Mouse (Mus musculus) embryonic fibroblast, embryonic 13.5 days (primary cell): ENCODE measurements around the gene Etfbkmt. TPM values are rescaled to one million over a fixed set of nuclear protein-coding genes. Genes with fewer than 3 reads are reported as not detected.

Experiments used
- H3K27ac ChIP-seq: 2 replicates; pipeline ENCODE4 v1.5.1; 2012; ENCODE audit warnings: low read length, control low read depth, inconsistent platforms; ENCODE audit not compliant: insufficient read depth
- H3K4me1 ChIP-seq: 2 replicates; pipeline ENCODE4 v1.6.1; 2011; ENCODE audit warnings: low read length; ENCODE audit not compliant: control insufficient read depth, insufficient read depth
- H3K4me3 ChIP-seq: 2 replicates; pipeline ENCODE4 v1.5.1; 2011; ENCODE audit warnings: mild to moderate bottlenecking, control low read depth, low read length; ENCODE audit not compliant: insufficient read depth
- CTCF ChIP-seq: IDR thresholded peaks from 2 replicates; pipeline ENCODE4 v1.5.1; 2011; ENCODE audit warnings: mild to moderate bottlenecking, control low read depth, low read length, moderate library complexity, borderline replicate concordance; ENCODE audit not compliant: insufficient read depth
- POLR2A ChIP-seq: IDR thresholded peaks from 2 replicates; pipeline ENCODE4 v1.6.1; 2011; ENCODE audit warnings: low read depth, mild to moderate bottlenecking, control low read depth, low read length, moderate library complexity
- polyA plus RNA-seq: library from polyadenylated mRNA; stranded (reverse); fragments of >200 nt; gene quantifications from 2 replicates; pipeline ENCODE4 v1.2.4, GENCODE M21; 2011; ENCODE audit warnings: low read depth; ENCODE audit not compliant: missing spikeins, insufficient read length

The Etfbkmt gene
- polyA plus RNA-seq, 1 experiment = 6.0 TPM

GRCm38 (mm10) chr6:149131111-149131510 lies 8.5 kb upstream of the Etfbkmt start:
- TF ChIP-seq CTCF (no peak), POLR2A (no peak)
- Histone ChIP-seq H3K4me3 (no peak overlapping the region), H3K27ac (no peak overlapping the region), H3K4me1 (peaks cover 3% of the 10 kb centered on the region; the same call in 1 of the 2 replicates)

GRCm38 (mm10) chr6:149132311-149133077 lies 7.2 kb upstream of the Etfbkmt start:
- Histone ChIP-seq H3K4me1 (peaks cover 3% of the 10 kb centered on the region; the same call in 1 of the 2 replicates), H3K27ac (no peak overlapping the region), H3K4me3 (no peak overlapping the region)
- TF ChIP-seq CTCF (no peak), POLR2A (no peak)

- H3K27ac ChIP-seq = no peak overlapping the region
- peaks cover 3% of the 10 kb centered on the region; the same call in 1 of the 2 replicates for H3K4me1 ChIP-seq
- H3K4me3 ChIP-seq = no peak overlapping the region
- TF ChIP-seq CTCF (no peak), POLR2A (no peak)
Observed at GRCm38 (mm10) chr6:149134391-149135150, 5.1 kb upstream of the Etfbkmt start.

DNA sequence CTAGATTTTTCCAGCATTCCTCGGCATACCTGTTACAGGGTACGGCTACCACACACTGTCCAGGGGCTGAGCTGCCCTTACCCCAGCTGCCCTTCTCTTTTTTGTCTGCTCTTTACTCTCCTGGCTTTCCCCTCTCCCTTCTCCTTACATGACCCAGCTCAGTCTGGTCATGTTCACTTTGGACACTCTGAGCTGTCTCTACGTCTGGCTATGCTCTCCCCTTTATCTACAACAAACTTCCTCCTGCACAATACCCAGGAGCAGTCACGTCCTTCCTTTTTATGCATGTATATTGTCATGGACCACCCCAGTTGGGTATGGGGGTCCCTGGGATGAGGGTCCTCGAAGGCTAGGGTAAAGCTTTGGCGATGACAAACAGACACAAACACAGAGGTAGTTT lies 4.0 kb upstream of the Etfbkmt start:
- no peak overlapping the region for H3K4me3 ChIP-seq

DNA sequence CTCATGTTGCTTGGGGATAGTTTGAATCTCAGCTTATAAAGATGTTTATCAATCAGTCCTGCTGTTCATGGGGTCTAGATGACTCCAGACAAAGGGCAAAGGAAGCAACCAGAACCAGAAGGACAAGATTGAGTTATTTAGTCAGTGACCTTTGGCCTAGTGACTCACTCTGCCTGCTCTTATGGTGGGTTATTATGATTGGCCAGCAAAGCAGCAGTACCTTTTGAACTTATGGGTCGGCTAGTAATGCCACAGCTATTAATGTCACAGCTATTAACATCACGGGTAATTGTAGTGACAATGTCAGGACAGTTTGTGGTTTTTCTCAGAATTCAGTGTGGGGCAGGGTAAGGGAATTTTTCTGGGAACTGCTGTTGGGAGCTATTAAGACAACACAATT lies 1.7 kb upstream of the Etfbkmt start:
- Histone ChIP-seq H3K4me1 (peaks cover 3% of the 10 kb centered on the region; the same call in 1 of the 2 replicates), H3K4me3 (no peak overlapping the region), H3K27ac (no peak overlapping the region)
- no peak for TF ChIP-seq CTCF
- no peak for TF ChIP-seq POLR2A

More for the DNA sequence above, 4.0 kb upstream of the Etfbkmt start:
- H3K4me1 ChIP-seq = peaks cover 3% of the 10 kb centered on the region; the same call in 1 of the 2 replicates
- no peak overlapping the region for H3K27ac ChIP-seq
- TF ChIP-seq POLR2A = no peak
- no peak for TF ChIP-seq CTCF

GRCm38 (mm10) chr6:149139011-149139410 lies 638 bp upstream of the Etfbkmt start:
- no peak overlapping the region for H3K27ac ChIP-seq
- peaks cover 3% of the 10 kb centered on the region; the same call in 1 of the 2 replicates for H3K4me1 ChIP-seq
- TF ChIP-seq POLR2A = no peak
- no peak for TF ChIP-seq CTCF
- H3K4me3 ChIP-seq = no peak overlapping the region

DNA sequence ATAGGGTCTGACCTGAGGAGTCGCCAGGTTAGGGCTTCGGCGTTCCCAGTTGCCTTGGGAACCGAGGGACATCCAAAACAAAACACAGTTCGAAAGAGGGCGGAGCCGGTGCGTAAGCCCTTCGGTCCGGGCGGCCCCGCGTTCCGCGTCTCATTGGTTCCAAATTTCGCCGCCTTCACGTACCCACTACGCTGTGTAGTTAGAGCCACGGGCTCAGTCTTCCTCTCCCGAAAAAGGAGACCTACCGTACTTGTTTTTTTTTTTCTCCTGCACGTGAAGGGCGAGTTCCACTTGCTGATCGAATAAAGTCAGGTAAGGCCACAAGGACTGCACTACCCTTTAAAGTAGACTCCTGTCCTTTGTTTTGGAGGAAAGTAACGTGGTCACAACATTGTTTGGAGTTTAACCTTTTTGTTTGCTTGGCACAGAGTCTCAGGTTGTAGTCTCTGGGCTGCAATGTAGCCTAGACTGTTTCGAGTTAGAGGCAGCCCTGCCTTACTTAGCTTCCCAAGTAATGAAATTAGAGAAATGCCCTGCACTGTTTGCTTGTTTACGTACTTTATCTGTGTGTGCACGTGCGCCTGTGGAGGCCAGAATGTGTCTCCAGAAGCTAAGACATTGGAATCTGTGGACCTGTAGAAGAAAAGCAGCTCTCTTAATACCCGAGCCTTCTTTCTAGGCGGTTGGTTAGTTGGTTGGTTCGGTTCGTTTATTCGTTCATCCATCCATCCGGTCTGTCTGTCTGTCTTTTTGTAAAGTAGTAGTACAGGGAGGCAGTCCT lies 1.9 kb downstream of the Etfbkmt start:
- TF ChIP-seq CTCF = no peak
- peak; percentile 61 for TF ChIP-seq POLR2A
- H3K4me1 ChIP-seq = no peaks in the 10 kb centered on the region
- H3K4me3 ChIP-seq = peak overlapping the region; percentile 75
- H3K27ac ChIP-seq = no peak overlapping the region; the same call in 1 of the 2 replicates

DNA sequence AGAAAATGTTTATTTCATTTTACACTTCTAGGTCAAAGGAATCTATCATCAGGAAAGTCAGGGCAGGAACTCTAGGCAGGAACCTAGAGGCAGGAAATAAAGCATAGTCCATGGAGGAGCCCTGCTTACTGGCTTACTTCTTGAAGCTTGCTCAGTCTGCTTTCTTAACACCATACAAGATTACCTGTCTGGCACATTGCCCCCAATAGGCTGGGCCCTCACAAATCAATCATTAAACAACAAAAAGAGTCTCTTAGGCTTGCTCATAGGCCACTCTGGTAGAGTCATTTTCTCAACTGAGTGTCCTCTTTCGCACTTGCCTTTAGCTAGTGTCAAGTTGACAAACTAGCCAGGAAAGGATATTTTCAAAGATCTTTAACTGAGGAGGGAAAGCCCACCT lies 5.5 kb downstream of the Etfbkmt start:
- H3K27ac ChIP-seq = no peak overlapping the region
- no peak overlapping the region for H3K4me3 ChIP-seq
- TF ChIP-seq CTCF = no peak
- TF ChIP-seq POLR2A = no peak
- no peaks in the 10 kb centered on the region for H3K4me1 ChIP-seq

DNA sequence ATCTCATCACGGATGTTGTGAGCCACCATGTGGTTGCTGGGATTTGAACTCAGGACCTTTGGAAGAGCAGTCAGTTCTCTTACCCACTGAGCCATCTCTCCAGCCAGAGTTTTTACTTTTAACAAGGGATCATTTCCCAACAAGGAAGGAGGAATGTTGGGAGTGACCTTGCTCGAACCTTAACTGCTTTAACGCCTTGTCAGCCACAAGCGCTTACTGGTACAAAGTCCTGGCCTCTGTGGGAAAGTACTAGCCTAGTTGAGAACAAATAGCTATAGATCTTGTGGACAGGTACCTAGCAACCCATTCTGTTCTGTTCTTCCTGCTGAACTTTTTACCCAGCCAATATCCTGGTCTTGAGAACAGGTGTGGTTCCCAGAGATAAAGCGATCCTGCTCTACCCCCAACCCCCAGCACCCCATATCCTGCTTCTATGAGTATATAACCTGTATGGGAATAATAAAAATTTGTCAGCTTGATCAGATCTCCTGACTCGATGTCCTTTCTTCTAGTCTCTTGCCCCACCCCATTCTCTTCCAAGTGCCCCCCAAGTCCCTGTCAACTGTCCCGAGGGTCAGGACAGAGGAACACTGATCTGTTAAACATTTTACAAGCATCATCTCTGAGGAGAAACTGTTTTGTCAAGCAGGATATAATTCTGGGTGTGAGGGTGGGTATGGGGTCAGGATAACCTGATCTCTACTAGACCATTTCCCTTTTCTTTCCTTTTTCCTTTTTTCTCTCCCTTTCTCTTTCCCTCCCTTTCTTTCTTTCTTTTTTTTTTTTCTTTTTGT lies 9.0 kb downstream of the Etfbkmt start:
- H3K4me3 ChIP-seq = no peak overlapping the region
- TF ChIP-seq CTCF (no peak), POLR2A (no peak)
- H3K4me1 ChIP-seq = no peaks in the 10 kb centered on the region
- no peak overlapping the region for H3K27ac ChIP-seq

- Histone ChIP-seq H3K4me3 (no peak overlapping the region), H3K27ac (no peak overlapping the region), H3K4me1 (no peaks in the 10 kb centered on the region)
- no peak for TF ChIP-seq CTCF
- TF ChIP-seq POLR2A = no peak
Observed at GRCm38 (mm10) chr6:149152119-149152518, 12.5 kb downstream of the Etfbkmt start.
